Comparison of ENCODE assay signal across 8 mouse cellular contexts in the genomic region with DNA sequence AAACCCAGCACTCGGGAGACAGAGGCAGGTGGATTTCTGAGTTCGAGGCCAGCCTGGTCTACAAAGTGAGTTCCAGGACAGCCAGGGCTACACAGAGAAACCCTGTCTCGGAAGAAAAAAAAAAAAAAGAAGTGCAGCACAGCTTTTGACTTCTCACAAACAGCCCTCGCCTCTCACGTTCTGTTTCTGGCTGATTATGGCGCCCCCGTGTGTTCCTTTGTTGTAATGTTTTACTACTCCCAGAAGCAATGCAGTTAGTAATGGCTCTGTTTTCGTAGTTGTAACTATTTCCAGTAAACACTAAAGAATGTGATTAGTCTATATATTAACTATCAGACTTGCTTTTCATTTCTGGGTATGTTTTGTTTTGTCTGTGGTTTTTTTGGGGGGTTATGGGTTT. TPM values are rescaled to one million over a fixed set of nuclear protein-coding genes. Genes with fewer than 3 reads are reported as not detected.
A peak's percentile ranks its signal among the peaks of the same experiment; 100 is the strongest.
DNase-seq lines count a peak whose midpoint lies in the region; ATAC-seq and TF ChIP-seq lines count a peak whose summit lies in the region.
"Not testable (repeated sequence)": the region's sequence is repeated elsewhere in the genome, so short reads cannot be mapped to it uniquely, and the experiment has no call there.

No protein-coding gene starts in this region.

- peak; percentile 83 for TF ChIP-seq CTCF in intestine, postnatal 0 days (IDR thresholded peaks at IDR 0.05; ENCODE audit: low read depth)
- TF ChIP-seq CTCF in small intestine, adult 2 months (IDR thresholded peaks at IDR 0.05; ENCODE audit: extremely low read depth, insufficient read length, insufficient replicate concordance, low read depth, low read length), result peak; percentile 55; the same call in 1 of the 2 replicates

- peak; percentile 28 for ATAC-seq in activated CD4-positive, CD25-positive, alpha-beta regulatory T cell, adult 4 months
- not testable (repeated sequence) for ATAC-seq in intestine, postnatal 0 days
- ATAC-seq in megakaryocyte progenitor cell, adult 5-6 weeks (replicated peaks; ENCODE audit: poor library complexity), result peak; percentile 95

- not testable (repeated sequence) for H3K9ac ChIP-seq in intestine, postnatal 0 days (ENCODE audit: low read depth, low read length)

- H3K27me3 ChIP-seq in intestine, postnatal 0 days (replicated peaks; ENCODE audit: control insufficient read depth, insufficient read depth, low read length); small intestine, adult 2 months (ENCODE audit: control insufficient read depth, insufficient read depth, low read length): not testable (repeated sequence)

- not testable (repeated sequence) for H3K36me3 ChIP-seq in intestine, postnatal 0 days (ENCODE audit: control insufficient read depth, insufficient read depth); small intestine, adult 2 months (ENCODE audit: control insufficient read depth, insufficient read depth, low read length)

- not testable (repeated sequence) for H3K4me2 ChIP-seq in intestine, postnatal 0 days (replicated peaks; ENCODE audit: low read depth)

- H3K4me1 ChIP-seq in intestine, postnatal 0 days (replicated peaks; ENCODE audit: control insufficient read depth, insufficient read depth, low read length); small intestine, adult 2 months (ENCODE audit: control insufficient read depth, insufficient read depth, insufficient read length, low read length): not testable (repeated sequence)

- not testable (repeated sequence) for H3K4me3 ChIP-seq in intestine, postnatal 0 days (ENCODE audit: low read depth, low read length); small intestine, adult 2 months (ENCODE audit: low read depth, low read length)

- DNase-seq in cerebellum, postnatal 25 days, result peak; percentile 57 to 81
- DNase-seq in gastrocnemius, postnatal 10 days, result peak; percentile 67
- peak; percentile 65 to 78 for DNase-seq in left cerebral cortex, postnatal 25 days (ENCODE audit: low spot score in 2 of 2)
- peak; percentile 65 for DNase-seq in yolk sac, embryonic 10.5 days (ENCODE audit: low spot score)

- not testable (repeated sequence) for H3K27ac ChIP-seq in intestine, postnatal 0 days (ENCODE audit: low read depth, low read length); small intestine, adult 2 months (ENCODE audit: insufficient read depth, low read depth, low read length)

- H3K9me3 ChIP-seq in intestine, postnatal 0 days (ENCODE audit: control insufficient read depth), result not testable (repeated sequence)

- intact Hi-C loops in left cerebral cortex, postnatal 25 days (cut with DNase I), result loop anchor here (10.0 kb wide), 1 partner anchor 209 kb away; the partner anchor contains the start of gene Ints2

- not testable (repeated sequence) for TF ChIP-seq POLR2A in small intestine, adult 2 months (IDR thresholded peaks at IDR 0.05; ENCODE audit: low read depth, low read length)

- WGBS in intestine, postnatal 0 days, result 14% methylated on average over 8 of the region's 8 CpGs
- 9% methylated on average over 8 of the region's 8 CpGs for WGBS in small intestine, adult 2 months

RNA-seq across cellular contexts. Expression of gene Rnft1, which starts 20.2 kb away (rescaled TPM):
- polyA plus RNA-seq in activated CD4-positive, CD25-positive, alpha-beta regulatory T cell, adult 4 months (2017; shearing (Covaris generic)), result 10 to 100 TPM; 45.5 to 54.7 TPM
- total RNA-seq in gastrocnemius, postnatal 10 days (2021), result 10 to 100 TPM; 43.5 to 55.6 TPM
- polyA plus RNA-seq in intestine, postnatal 0 days (2015; fragmentation: Nextera tagmentation; extraction: Ambion mirVana), result 48.5 and 50.7 TPM in 2 replicates
- 10 to 100 TPM; 29.4 to 31.4 TPM for total RNA-seq in left cerebral cortex, postnatal 25 days (2021)
- 13.6 and 16.9 TPM in 2 replicates for total RNA-seq in megakaryocyte progenitor cell, adult 5-6 weeks (2015)
- total RNA-seq in megakaryocyte progenitor cell, adult 5-6 weeks (2017), result 14.7 and 17.2 TPM in 2 replicates
- 1.1 TPM in 2 replicates for polyA plus RNA-seq in small intestine, adult 2 months (2012; rRNA removed)
